Mouse (Mus musculus): ENCODE results near the gene Oas2.

Oas2 gene

DNA sequence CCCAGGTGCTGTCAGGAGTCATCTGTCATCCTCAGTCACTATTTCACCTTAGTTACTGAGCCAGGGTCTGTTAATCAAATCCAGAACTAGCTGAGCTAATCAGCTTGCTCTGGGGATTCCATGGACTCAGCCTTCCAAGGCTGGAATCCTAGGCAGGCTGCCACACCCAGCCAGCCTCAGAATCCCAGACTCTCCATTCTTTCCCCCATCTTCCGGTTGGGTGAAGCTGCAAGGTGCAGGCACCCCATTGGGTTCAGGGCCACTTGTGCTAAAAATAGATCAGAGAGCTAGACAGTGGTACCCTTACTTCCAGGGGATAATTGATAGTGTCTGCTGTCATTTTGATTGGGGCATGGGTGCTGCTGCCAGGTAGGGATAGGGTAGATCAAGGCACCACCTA lies 16.9 kb downstream of the Oas2 start:
- no peak for DNase-seq (ENCODE audit: low spot score in 2 of 2)

DNA sequence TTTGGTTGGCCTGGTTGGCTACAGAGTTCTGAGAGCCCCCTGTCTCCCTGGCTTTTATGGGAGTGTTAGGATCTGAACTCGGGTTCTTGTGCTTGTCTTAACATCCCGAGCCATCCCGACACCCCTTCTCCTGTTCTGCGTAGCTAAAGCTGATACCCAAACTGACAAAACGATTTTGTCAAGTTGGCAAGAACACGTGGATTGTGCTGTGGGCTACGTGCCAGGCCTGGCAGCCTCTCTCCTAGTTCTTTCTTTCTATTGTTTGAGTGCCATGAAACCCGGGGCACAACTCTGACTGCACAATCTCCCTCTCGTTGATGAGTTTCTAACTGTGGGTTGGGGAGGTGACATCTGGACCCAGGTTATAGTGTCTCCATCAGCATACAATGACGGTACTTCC lies 20.3 kb downstream of the Oas2 start:
- no peak for DNase-seq (ENCODE audit: low spot score in 2 of 2)

DNA sequence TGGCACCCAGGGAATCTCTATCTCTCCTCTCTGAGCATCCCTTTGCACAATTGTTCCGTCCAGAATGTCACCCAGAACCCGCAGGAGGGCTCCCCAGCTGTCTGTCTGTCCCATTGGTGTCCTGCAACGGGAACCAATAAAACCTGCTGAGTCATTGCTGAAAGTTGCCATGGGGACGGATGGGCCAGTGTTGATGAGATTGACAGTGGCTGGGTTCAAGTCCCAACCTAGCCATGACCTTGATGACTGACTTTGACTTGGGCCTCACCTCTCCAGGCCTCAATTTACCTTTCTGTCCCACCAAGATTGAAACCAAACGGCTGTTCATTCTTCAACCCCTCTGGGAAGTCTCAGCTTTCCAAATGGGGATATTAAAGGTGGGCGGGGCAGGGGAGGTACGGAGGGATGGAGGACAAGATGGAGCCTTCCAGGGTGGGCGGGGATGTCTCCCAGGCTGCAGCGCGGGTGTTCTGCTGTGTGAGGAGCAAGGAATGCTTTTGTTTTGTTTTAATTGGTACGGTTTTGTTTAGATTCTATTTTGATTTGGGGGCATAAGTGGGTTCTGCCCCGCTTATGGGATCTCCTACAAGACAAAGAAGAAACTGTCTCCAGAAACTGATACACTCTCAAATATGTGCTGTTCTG lies 23.7 kb downstream of the Oas2 start:
- no peak for DNase-seq (ENCODE audit: low spot score in 2 of 2)

DNA sequence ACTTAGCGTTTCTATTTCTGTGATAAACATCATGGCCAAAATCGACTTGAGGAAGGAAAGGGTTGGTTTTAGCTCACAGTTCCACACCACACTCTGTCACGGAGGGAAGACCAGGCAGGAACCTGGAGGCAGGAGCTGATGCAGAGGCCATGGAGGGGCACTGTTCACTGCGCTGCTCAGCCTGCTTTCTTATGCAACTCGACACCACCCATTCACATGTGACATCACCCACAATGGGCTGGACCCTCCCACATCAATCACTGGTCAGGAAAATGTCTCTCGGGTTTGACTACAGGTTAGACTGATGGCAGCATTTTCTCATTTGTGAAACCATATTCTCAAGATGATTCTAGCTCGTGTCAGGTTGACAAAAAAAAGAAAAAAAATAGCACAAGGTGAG lies 28.6 kb downstream of the Oas2 start:
- no peak for DNase-seq (ENCODE audit: low spot score in 2 of 2)

DNA sequence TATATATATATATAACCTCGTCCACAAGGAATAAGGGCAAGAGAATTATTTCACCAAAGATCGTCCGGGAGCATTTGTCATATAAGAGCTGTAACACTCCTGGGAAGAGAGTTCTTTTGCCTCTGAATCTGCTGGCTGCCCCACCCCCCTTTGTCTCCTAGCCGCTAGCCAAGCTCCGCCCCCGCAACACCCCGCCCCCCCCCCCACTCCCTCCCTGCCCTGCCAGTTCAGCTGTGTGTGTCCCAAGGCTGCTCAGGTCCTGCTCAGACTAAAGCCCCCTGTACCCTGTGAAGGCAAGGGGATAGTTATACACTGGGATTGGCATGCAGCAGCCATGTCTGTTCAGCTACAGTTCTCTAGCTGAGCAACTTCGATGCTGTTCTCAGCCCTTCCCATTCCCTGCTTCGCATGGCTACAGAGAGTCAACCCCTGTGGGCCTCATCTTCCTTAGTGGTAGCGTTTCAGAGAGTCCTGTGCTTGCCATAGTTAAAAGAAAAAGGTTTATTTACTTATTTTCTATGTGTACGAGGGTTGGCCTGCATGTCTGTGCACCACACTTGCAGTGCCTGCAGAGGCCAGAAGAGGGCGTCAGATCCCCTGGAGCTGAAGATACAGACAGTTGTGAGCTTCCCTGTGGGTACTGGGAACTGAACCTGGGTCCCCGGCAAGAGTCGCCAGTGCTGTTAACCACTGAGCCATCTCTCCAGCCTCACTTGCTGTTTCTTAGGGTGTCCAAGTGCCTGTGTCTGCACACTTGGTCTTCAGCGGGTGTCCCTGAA lies 30.9 kb downstream of the Oas2 start:
- DNase-seq (ENCODE audit: low spot score in 2 of 2) = no peak

DNA sequence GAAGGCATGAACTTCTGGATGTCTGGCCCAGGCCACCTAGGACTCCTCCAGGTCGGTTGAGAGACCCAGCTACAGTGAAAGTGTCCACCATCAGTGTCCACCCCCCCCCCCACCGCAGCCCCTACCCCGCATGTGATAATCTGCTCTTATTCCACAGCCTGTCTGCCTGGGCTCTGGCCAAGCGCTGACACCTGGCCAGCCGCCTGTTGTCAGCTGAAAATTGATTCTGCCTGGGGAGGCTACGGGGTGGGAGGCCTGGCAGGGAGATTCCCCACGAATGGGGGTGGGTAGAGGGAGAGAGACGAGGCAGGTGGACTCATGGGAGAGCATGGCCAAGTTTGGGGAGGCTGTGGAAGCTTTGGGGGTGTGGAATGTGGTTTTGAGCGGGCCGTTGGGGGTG lies 32.5 kb downstream of the Oas2 start:
- no peak for DNase-seq (ENCODE audit: low spot score in 2 of 2)

DNA sequence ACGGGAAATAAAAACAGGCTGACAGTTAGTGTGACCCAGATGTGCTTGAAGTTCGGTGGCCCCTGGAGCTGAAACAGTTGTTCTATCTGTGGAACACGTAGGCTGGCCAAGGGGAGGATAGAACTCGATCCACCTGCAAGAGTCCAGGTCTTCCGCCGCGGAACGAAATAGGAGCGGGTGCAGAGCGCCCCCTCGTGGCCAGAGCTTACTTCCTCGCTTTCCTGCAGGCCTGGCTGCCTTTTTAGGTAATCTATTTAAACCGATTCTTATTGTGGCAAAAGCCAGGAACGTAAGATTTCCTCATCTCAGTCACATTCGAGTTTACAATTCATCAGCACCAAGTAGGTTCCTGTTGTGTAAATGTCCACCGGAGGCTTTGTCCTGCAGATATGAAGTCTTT lies 35.3 kb downstream of the Oas2 start:
- peak in 1 of 2 experiments; percentile 81 for DNase-seq (ENCODE audit: low spot score in 2 of 2)

DNA sequence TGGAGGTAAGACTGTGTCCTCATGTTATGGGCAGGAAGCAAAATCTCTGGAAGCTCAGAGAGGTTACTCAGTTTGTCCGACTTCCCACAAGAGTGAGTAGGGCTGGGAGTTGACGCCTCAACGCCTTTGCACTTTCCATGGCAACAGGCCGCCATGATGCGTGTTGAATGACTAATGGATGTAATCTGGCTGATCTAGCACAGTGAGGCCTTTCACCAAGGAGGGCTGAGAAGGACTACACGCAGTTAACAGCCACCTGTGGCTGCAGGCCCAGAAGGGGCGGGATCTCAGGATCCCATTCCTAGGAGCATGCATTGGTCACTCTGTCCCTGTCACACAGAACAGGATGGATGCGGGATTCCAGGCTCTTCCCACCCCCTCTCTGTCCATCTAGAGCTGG lies 36.9 kb downstream of the Oas2 start:
- no peak for DNase-seq (ENCODE audit: low spot score in 2 of 2)

DNA sequence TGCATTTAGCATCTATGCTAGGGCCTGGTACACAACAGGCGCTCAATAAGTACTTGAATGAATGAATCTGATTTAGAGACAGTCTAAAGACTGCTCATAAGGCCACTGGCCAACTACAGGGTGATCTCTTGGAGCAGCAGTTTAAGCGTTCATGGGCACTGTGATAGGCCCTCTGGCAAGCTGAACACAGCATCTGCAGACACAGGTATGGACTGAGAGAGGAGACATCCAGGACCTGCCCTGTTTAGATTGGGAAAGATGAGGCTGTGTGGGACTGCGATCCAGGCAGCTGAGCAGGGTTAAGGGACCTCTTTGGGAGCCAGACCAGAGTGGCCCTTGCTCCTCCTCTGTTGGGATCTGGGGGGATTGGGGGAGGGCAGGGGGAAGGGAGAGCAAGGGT lies 37.8 kb downstream of the Oas2 start, which contains the start of gene Dtx1:
Gene Dtx1 (minus strand): TSS at position 101 of the 400 bp plus-strand sequence.
- DNase-seq (ENCODE audit: low spot score in 2 of 2) = no peak

DNA sequence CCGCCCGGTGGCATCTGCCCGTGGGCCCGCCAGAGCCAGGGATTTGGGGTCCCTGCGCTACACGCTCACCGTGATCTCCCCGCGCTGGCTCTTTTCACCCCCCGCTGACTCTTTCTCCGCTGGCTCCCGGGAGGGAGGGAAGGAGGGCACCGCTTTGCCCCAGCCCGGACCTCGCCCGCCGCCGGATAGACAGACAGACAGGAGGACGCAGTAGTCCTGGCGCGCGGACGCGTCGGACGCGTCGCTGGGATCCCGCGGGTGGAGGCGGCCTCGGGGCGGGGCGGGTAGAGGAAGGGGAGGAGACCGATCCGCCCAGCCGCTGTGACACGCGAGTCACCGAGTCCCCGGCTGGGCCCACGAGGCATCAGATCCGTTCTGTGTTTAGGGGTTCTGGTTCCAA lies 38.2 kb downstream of the Oas2 start:
- DNase-seq (ENCODE audit: low spot score in 2 of 2) = peak in 1 of 2 experiments; percentile 72

DNA sequence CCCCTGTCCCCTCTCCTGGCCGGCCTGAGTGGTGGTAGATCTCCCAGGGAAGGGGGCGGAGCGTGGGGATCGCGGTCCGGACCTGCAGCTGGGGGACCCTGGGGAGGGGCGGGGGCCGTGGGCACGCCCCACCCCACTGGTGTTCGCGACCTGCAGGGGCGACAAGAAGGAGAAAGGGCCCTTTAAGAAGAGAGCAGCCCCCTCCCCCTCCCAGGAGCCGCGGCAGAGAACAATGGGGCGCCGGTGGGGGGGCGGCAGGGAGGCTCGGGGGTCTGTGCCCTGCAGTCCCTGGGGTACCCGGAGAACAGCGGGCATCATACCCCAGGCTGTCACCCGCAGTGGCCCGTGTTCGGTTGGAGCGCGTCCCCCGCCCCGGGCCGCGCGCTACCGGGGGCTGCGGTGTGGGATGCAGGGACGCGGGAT lies 38.8 kb downstream of the Oas2 start:
- no peak for DNase-seq (ENCODE audit: low spot score in 2 of 2)

DNA sequence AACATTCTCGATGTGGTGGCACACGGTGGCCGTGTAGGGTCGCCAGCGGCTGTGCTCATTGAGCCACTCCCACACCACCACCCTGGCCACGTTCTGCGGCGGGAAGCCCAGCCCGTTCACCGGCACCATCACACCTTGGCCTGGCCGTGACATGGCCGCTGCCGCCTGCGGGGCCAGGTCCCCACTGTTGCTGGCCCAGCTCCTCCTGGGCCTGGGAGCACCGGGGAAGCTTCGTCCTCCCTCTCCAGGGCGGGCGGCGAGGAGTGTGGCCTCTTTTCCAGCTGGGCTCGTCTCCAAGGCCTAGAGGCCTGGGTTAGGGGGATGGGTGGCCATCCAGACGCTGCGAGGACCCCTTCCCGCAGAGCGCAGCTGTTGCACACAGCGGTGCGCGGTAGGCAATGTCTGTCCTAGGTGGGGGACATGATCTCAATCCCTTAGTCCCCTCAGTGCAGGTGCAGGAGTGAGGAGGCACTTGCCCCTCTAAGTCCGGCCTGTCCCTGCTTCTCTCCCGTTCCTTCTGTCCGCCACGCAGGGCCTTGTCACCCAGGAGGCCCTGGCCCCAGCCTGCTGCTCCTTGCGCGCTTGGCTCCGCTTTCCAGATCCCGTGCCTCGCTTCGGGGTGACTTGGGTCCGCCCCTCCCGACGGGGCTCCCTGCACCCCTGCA lies 39.4 kb downstream of the Oas2 start:
- DNase-seq (ENCODE audit: low spot score in 2 of 2) = no peak

DNA sequence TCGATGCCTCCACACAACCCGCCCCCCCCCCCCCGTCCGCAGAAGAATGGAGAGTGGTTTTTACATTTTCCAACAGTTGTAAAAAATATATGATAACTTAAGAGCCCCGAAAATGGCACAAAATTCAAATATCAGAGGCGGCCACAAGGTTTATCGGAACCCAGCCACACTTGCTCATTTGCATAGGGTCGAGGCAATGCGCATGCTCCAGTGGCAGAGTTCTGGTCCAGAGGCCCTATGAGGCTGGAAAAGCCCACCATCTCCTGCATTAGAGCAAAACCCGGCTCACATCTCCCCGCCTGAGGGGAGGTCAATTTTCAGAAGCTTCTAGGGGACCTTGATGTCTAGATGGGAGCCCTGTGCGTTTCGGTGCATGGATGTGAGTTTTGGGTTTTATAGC lies 42.7 kb downstream of the Oas2 start:
- no peak for DNase-seq (ENCODE audit: low spot score in 2 of 2)

DNA sequence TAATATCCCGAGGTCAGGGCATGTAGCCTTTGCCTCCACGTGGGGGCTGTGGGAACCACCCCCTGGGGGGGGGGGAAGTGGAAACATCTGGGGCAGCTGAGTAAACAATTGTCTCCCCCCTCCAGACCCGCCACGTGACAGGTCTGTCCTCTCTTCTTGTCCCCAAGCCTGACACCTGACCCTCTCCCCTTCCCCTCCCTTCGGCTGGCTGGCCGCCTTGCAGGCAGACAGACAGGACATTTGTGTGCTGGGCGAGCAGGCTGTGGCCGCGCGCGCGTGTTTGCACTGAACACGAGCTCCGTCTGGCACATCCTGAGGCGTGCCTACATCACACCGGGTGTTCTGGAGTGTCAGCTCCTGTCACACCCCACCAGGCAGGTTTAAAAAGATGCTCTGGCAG lies 43.1 kb downstream of the Oas2 start:
- peak in 1 of 2 experiments; percentile 49 for DNase-seq (ENCODE audit: low spot score in 2 of 2)

DNA sequence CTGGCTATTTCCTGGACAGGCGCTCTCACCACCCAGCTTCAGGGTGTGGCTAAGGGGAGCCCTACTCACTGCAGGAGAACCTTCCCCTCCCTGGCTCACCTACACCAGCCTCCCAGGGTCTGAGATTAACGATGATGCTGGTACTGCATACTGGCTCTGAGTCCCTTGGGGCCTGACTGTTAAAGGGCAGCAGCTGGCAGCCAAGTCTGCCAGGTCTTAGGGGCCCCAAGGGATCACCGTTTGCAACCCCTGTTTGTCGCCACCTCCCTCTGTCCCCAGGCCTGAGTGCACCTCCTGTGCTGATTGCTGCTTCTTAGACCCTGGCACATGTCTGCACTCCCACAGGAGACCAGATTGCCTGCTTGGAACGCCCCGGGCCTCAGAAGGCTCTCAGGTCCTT lies 45.2 kb downstream of the Oas2 start:
- DNase-seq (ENCODE audit: low spot score in 2 of 2) = no peak

DNA sequence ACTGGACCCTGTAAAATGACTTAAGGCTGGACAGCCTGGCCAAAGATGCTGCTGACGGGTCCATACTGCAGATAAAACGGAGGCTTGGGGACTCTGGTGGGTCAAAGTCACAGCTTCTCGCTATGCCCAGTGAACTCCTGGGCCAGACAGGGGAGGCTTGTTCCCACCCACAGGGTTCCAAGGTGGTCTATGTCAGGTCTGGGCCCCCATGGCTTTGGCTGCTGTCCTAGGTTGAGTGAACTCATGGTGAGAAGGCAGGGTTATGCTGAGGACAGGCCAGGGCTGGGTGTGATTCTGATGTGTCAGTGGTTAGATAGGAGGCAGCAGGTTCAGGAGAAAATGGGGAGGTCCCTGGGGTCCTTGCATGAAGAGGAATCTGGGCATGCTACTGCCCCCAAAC lies 46.0 kb downstream of the Oas2 start:
- no peak for DNase-seq (ENCODE audit: low spot score in 2 of 2)

DNA sequence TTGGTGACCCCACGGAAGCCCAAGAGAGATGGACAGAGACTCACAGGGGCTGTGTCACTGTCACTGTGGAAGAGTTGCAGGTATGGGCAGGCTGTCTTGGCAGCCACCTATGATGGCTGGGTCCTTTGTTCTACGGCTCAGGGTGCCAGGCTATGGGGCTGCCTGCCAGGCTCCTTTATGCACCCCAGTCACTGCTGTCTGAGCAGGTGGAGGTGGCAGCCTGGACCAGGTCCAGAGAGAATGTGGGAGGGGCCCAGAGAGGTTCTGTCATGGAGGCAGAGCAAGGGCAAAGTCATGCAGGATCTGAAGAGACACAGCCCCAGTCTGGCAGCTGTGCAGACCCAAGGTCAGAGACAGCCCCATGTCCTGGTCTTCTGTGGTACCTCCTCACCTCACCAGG lies 46.7 kb downstream of the Oas2 start:
- no peak for DNase-seq (ENCODE audit: low spot score in 2 of 2)

DNA sequence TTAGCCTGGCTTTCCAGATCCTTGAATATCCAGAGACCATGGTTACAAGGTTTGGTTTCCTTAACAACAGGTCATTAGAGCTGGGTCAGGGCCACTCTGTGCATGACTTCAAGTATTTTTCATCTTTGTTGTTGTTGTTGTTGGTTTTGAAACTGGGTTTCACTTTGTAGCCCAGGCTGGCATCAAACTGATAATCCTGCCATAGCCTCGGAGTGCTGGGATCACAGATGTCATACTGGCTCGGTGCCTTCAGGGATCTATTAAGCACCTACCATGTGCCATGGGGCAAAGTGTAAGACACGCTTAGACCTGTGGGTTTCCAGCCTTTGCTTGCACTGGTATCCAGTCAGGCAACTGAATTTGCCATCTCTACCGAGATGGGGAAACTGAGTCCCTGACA lies 47.2 kb downstream of the Oas2 start:
- DNase-seq (ENCODE audit: low spot score in 2 of 2) = no peak

DNA sequence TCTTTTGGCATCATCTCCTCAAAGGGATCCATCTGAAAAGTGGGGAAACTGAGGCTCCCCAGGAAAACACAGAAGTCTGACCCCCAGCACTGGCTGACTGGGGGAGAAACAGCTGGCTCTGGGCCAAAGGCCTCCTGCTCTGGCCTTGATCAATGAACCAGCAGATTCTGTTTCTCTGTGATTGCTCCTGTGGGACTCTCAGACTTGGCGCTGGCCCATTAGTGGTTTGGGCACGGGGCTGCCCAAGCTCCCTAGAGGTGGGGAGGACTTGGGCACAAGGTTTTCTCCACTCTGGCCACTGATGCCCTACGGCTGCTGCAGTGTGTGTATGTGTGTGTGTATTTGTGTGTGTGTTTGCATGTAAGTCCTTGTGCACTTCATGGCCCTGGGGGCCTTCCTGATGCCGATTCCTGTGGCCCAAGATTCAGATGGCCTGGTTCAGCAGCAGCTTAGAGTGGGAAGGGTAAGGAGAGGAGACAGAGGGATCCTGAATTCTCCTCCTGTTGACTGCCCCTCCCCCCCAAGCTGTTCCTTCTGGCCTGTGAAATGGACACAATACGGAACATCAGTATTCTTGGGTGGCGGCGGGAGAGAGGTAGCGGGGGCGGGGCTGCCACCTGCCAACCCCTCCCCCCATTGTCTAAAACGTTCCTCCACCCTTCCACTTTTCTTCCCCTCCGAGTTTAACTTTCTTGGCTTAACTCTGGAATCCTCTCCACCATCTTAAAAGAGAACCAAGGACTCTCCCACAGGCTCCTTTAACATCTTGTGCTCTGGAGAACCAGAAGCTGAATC lies 48.5 kb downstream of the Oas2 start:
- DNase-seq (ENCODE audit: low spot score in 2 of 2) = no peak

DNA sequence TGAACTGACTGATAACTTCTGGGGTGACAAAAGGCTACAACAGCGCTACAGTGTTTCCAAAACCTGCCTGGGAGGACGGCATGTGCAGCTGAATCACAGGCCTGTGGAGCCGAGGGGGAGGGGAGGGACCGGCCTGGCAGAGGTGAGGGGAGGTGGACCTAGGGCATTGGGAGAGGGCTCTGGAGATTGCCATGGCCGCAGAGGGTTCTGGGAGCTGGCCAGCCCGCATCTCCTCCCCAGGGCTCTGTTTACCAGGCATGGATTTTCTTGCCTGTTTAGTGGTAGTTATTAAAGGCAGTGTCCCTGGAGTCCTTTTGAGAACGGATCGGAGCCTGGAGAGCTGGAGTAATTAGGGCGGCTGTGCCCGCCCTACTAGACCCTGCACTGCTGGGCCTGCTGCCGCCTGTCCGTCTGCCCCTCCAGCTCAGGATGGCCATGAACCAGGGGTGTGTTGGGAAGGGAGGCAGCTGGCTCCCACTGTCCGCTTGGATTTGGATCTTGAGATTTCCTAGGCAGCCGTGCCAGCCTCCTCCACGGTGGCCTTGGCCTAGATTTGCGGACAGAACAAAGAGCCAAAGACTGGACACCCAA lies 50.8 kb downstream of the Oas2 start:
- peak in 1 of 2 experiments; percentile 36 for DNase-seq (ENCODE audit: low spot score in 2 of 2)

DNA sequence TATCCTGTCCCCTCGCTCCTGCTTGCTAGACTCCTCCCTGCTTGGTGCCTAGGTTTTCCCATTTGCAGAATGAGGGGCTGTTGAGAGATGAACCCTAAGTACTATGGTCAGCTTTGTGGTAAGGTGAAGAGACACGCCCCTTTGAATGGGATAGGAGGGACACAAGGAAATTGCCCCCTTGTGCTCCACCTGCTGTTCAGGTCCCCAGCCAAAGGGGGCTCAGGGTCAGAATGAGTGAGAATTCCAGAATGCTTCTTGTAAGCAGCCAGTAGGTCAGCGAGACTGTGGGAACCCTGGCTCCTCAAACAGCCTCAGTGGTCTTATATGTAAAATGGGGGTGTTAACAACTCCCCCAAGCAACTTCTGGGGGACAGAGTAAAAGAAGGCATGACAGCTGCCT lies 51.5 kb downstream of the Oas2 start:
- DNase-seq (ENCODE audit: low spot score in 2 of 2) = no peak

DNA sequence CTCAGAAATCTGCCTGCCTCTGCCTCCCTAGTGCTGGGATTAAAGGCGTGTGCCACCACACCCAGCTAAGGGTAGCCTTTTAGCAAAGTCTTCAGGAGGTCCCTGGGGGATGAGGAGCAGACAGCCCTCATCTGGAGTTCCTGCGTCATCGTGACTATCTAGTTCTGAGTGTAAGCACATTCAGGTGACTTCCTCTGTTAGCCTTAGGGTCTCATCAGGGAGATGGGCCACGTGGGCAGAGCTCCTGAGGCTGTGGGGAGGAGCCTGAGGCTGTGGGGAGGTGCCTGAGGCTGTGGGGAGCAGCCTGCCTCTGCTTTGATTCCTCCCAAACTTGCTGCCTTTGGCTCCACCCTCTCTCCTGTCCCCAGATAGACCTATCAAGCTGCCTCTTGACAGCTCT lies 52.8 kb downstream of the Oas2 start:
- DNase-seq (ENCODE audit: low spot score in 2 of 2) = no peak
